Mouse (Mus musculus): ENCODE data around the gene BC024978. TPM values are rescaled to one million over a fixed set of nuclear protein-coding genes. Genes with fewer than 3 reads are reported as not detected.

The BC024978 gene
- polyA plus RNA-seq, 2 experiments from 2014 or later: 4.2 to 4.5 TPM

- ATAC-seq: no peak
Observed at GRCm38 (mm10) chr7:27259771-27260170, 64.2 kb downstream of the BC024978 start.

Other genes with a start within 250 kb of the BC024978 start
- not detected for gene Cyp2a12, start 166.7 kb upstream of the BC024978 start, polyA plus RNA-seq (2017; shearing (Covaris generic))
- gene Cyp2f2, start 75.9 kb upstream of the BC024978 start, polyA plus RNA-seq (2017; shearing (Covaris generic)): not detected
- under 1 TPM in 1 of 2 experiments, not detected in 1; 0.41 TPM for gene Cyp2t4, start 42.1 kb upstream of the BC024978 start, polyA plus RNA-seq (2017; shearing (Covaris generic))
- gene Egln2, start 29.0 kb upstream of the BC024978 start, polyA plus RNA-seq (2017; shearing (Covaris generic)): 10 to 100 TPM; 12.4 to 14.3 TPM
- gene Rab4b, start 16.9 kb upstream of the BC024978 start, polyA plus RNA-seq (2017; shearing (Covaris generic)): 100 to 1,000 TPM; 126 to 166 TPM
- gene Gm21983, start 14.7 kb upstream of the BC024978 start, polyA plus RNA-seq (2017; shearing (Covaris generic)): under 1 TPM in 1 of 2 experiments, not detected in 1; 0.52 TPM
- under 1 TPM in 1 of 2 experiments, not detected in 1; 0.34 TPM for gene Mia, start 14.6 kb upstream of the BC024978 start, polyA plus RNA-seq (2017; shearing (Covaris generic))
- 100 to 1,000 TPM in 1 of 2 experiments, 10 to 100 TPM in 1; 74.6 to 109 TPM for gene Snrpa, start 490 bp downstream of the BC024978 start, polyA plus RNA-seq (2017; shearing (Covaris generic))
- gene Itpkc, start 32.9 kb downstream of the BC024978 start, polyA plus RNA-seq (2017; shearing (Covaris generic)): 1 to 10 TPM; 1.3 to 1.5 TPM
- gene Coq8b, start 37.2 kb downstream of the BC024978 start, polyA plus RNA-seq (2017; shearing (Covaris generic)): 10 to 100 TPM in 1 of 2 experiments, 1 to 10 TPM in 1; 6.3 to 12.5 TPM
- gene Numbl, start 62.7 kb downstream of the BC024978 start, polyA plus RNA-seq (2017; shearing (Covaris generic)): not detected
- gene Ltbp4, start 141.9 kb downstream of the BC024978 start, polyA plus RNA-seq (2017; shearing (Covaris generic)): 1 to 10 TPM in 1 of 2 experiments, under 1 TPM in 1; 0.94 to 1.3 TPM
- 10 to 100 TPM; 48.9 to 66.0 TPM for gene Shkbp1, start 160.2 kb downstream of the BC024978 start, polyA plus RNA-seq (2017; shearing (Covaris generic))
- 1 to 10 TPM; 1.4 to 3.3 TPM for gene Gm20479, start 161.6 kb downstream of the BC024978 start, polyA plus RNA-seq (2017; shearing (Covaris generic))

Measured in activated CD4-positive, CD25-positive, alpha-beta regulatory T cell, adult 4 months (primary cell).